Mouse (Mus musculus): ENCODE data around the gene C2cd4b. TPM values are rescaled to one million over a fixed set of nuclear protein-coding genes. Genes with fewer than 3 reads are reported as not detected.
A peak's percentile ranks its signal among the peaks of the same experiment; 100 is the strongest.

Gene C2cd4b
- polyA plus RNA-seq, 1 experiment from 2014 or later = not detected

- DNase-seq (no peak), ATAC-seq (no peak)
- Histone ChIP-seq H3K27me3 (ENCODE audit: insufficient read depth, low read length) (no peaks in the 10 kb centered on the region), H3K9me3 (ENCODE audit: low read length) (no peaks in the 10 kb centered on the region), H3K9ac (replicated peaks) (no peak overlapping the region), H3K36me3 (replicated peaks; ENCODE audit: insufficient read depth, low read length) (no peaks in the 10 kb centered on the region), H3K4me3 (ENCODE audit: low read depth, low read length) (no peak overlapping the region), H3K27ac (ENCODE audit: low read depth) (no peak overlapping the region), H3K4me2 (ENCODE audit: low read depth, low read length) (no peak overlapping the region), H3K4me1 (ENCODE audit: insufficient read depth) (no peaks in the 10 kb centered on the region)
- no peak for TF ChIP-seq EP300 (IDR thresholded peaks at IDR 0.05; ENCODE audit: low read depth)
- TF ChIP-seq CTCF (IDR thresholded peaks at IDR 0.05; ENCODE audit: low read depth) = no peak
- 64% methylated on average over 8 of the region's 8 CpGs for WGBS (ENCODE audit: insufficient replicate concordance)
Measured at GRCm38 (mm10) chr9:67722378-67722777, 36.9 kb upstream of the C2cd4b start.

GRCm38 (mm10) chr9:67725196-67725595 is 34.0 kb upstream of the C2cd4b start:
- Histone ChIP-seq H3K4me1 (ENCODE audit: insufficient read depth) (no peaks in the 10 kb centered on the region), H3K4me3 (ENCODE audit: low read depth, low read length) (no peak overlapping the region), H3K27me3 (ENCODE audit: insufficient read depth, low read length) (no peaks in the 10 kb centered on the region), H3K36me3 (replicated peaks; ENCODE audit: insufficient read depth, low read length) (no peaks in the 10 kb centered on the region), H3K27ac (ENCODE audit: low read depth) (no peak overlapping the region), H3K9ac (replicated peaks) (no peak overlapping the region), H3K9me3 (ENCODE audit: low read length) (no peaks in the 10 kb centered on the region), H3K4me2 (ENCODE audit: low read depth, low read length) (no peak overlapping the region)
- TF ChIP-seq EP300 (IDR thresholded peaks at IDR 0.05; ENCODE audit: low read depth) = no peak
- ATAC-seq (no peak), DNase-seq (no peak)
- 49% methylated on average over 3 of the region's 3 CpGs for WGBS (ENCODE audit: insufficient replicate concordance)

GRCm38 (mm10) chr9:67733716-67734115 is 25.5 kb upstream of the C2cd4b start:
- Histone ChIP-seq H3K4me1 (ENCODE audit: insufficient read depth) (no peaks in the 10 kb centered on the region), H3K4me3 (ENCODE audit: low read depth, low read length) (no peak overlapping the region), H3K36me3 (replicated peaks; ENCODE audit: insufficient read depth, low read length) (no peaks in the 10 kb centered on the region), H3K27me3 (ENCODE audit: insufficient read depth, low read length) (no peaks in the 10 kb centered on the region), H3K9me3 (ENCODE audit: low read length) (no peaks in the 10 kb centered on the region), H3K4me2 (ENCODE audit: low read depth, low read length) (no peak overlapping the region), H3K27ac (ENCODE audit: low read depth) (no peak overlapping the region), H3K9ac (replicated peaks) (no peak overlapping the region)
- no peak for DNase-seq
- ATAC-seq = no peak
- 87% methylated on average over 15 of the region's 15 CpGs for WGBS (ENCODE audit: insufficient replicate concordance)
- TF ChIP-seq CTCF (IDR thresholded peaks at IDR 0.05; ENCODE audit: low read depth) (no peak), EP300 (IDR thresholded peaks at IDR 0.05; ENCODE audit: low read depth) (no peak)

GRCm38 (mm10) chr9:67735426-67735825 is 23.8 kb upstream of the C2cd4b start:
- no peak overlapping the region for H3K9ac ChIP-seq (replicated peaks)
- no peak for ATAC-seq
- no peak overlapping the region for H3K27ac ChIP-seq (ENCODE audit: low read depth)
- H3K9me3 ChIP-seq (ENCODE audit: low read length) = no peaks in the 10 kb centered on the region
- 44% methylated on average over 11 of the region's 11 CpGs for WGBS (ENCODE audit: insufficient replicate concordance)
- no peaks in the 10 kb centered on the region for H3K4me1 ChIP-seq (ENCODE audit: insufficient read depth)
- no peaks in the 10 kb centered on the region for H3K36me3 ChIP-seq (replicated peaks; ENCODE audit: insufficient read depth, low read length)
- peak; percentile 49 for DNase-seq
- H3K4me3 ChIP-seq (ENCODE audit: low read depth, low read length) = no peak overlapping the region
- TF ChIP-seq EP300 (IDR thresholded peaks at IDR 0.05; ENCODE audit: low read depth) (no peak), CTCF (IDR thresholded peaks at IDR 0.05; ENCODE audit: low read depth) (peak; percentile 72)
- no peaks in the 10 kb centered on the region; the same call in 1 of the 2 replicates for H3K27me3 ChIP-seq (ENCODE audit: insufficient read depth, low read length)
- no peak overlapping the region for H3K4me2 ChIP-seq (ENCODE audit: low read depth, low read length)

GRCm38 (mm10) chr9:67741256-67741655 is 18.0 kb upstream of the C2cd4b start:
- no peaks in the 10 kb centered on the region for H3K4me1 ChIP-seq (ENCODE audit: insufficient read depth)
- no peak for TF ChIP-seq CTCF (IDR thresholded peaks at IDR 0.05; ENCODE audit: low read depth)
- no peak for TF ChIP-seq EP300 (IDR thresholded peaks at IDR 0.05; ENCODE audit: low read depth)
- H3K9ac ChIP-seq (replicated peaks) = no peak overlapping the region
- H3K4me2 ChIP-seq (ENCODE audit: low read depth, low read length) = no peak overlapping the region
- 76% methylated on average over 2 of the region's 2 CpGs for WGBS (ENCODE audit: insufficient replicate concordance)
- H3K27ac ChIP-seq (ENCODE audit: low read depth) = no peak overlapping the region
- no peak overlapping the region for H3K4me3 ChIP-seq (ENCODE audit: low read depth, low read length)
- ATAC-seq (no peak), DNase-seq (no peak)
- H3K27me3 ChIP-seq (ENCODE audit: insufficient read depth, low read length) = no peaks in the 10 kb centered on the region; the same call in 1 of the 2 replicates
- 0 out of 2 replicates have a peak, but pooled peaks cover 2% of the 10 kb centered on the region for H3K9me3 ChIP-seq (ENCODE audit: low read length)
- H3K36me3 ChIP-seq (replicated peaks; ENCODE audit: insufficient read depth, low read length) = no peaks in the 10 kb centered on the region

- WGBS (ENCODE audit: insufficient replicate concordance) = 73% methylated on average over 16 of the region's 16 CpGs
- no peak overlapping the region for H3K4me2 ChIP-seq (ENCODE audit: low read depth, low read length)
- no peak overlapping the region for H3K27ac ChIP-seq (ENCODE audit: low read depth)
- peaks cover 3% of the 10 kb centered on the region; the same call in 1 of the 2 replicates for H3K27me3 ChIP-seq (ENCODE audit: insufficient read depth, low read length)
- no peak overlapping the region for H3K4me3 ChIP-seq (ENCODE audit: low read depth, low read length)
- H3K9ac ChIP-seq (replicated peaks) = no peak overlapping the region
- H3K9me3 ChIP-seq (ENCODE audit: low read length) = no peaks in the 10 kb centered on the region
- DNase-seq (no peak), ATAC-seq (no peak)
- no peaks in the 10 kb centered on the region for H3K36me3 ChIP-seq (replicated peaks; ENCODE audit: insufficient read depth, low read length)
- no peaks in the 10 kb centered on the region for H3K4me1 ChIP-seq (ENCODE audit: insufficient read depth)
- TF ChIP-seq EP300 (IDR thresholded peaks at IDR 0.05; ENCODE audit: low read depth) (no peak), CTCF (IDR thresholded peaks at IDR 0.05; ENCODE audit: low read depth) (no peak)
Measured at GRCm38 (mm10) chr9:67753411-67754182, 5.6 kb upstream of the C2cd4b start.
